Mouse (Mus musculus): ENCODE results near the gene Fam122a. TPM values are rescaled to one million over a fixed set of nuclear protein-coding genes. Genes with fewer than 3 reads are reported as not detected.

The Fam122a gene
- total and polyA plus RNA-seq, 2 experiments from 2014 or later, result 19.7 to 61.4 TPM

DNA sequence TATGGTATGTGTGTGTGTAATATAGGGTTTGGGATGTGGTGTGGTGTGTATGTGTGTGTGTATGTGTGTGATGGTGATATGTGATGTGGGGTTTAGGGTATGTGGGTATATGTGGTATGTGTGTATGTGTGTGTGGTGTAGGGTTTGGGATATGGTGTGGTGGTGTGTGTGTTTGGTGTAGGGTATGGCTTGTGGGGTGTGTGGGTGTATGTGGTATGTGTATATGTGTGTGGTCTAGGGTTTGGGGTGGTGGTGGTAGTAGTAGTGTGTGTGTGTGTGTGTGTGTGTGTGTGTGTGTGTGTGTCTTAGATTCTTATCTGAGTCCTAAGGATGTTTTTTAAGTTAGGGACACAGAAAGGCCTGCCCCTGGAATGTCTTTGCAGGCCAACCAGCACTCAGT lies 41.2 kb upstream of the Fam122a start:
- Histone ChIP-seq H3K36me3 (ENCODE audit: insufficient read depth, low read length) (no peaks in the 10 kb centered on the region), H3K9ac (replicated peaks; ENCODE audit: low read length, poor library complexity, severe bottlenecking) (no peak overlapping the region), H3K27me3 (ENCODE audit: insufficient read depth, low read length) (no peaks in the 10 kb centered on the region), H3K4me2 (ENCODE audit: low read depth, low read length, poor library complexity, severe bottlenecking) (no peak overlapping the region), H3K4me1 (ENCODE audit: insufficient read depth, low read length) (no peaks in the 10 kb centered on the region), H3K27ac (ENCODE audit: low read depth, low read length) (no peak overlapping the region), H3K9me3 (ENCODE audit: low read length) (no peaks in the 10 kb centered on the region), H3K4me3 (ENCODE audit: low read depth, low read length) (no peak overlapping the region)
- DNase-seq (ENCODE audit: low spot score) (no peak), ATAC-seq (ENCODE audit: low FRiP score) (0 out of 2 replicates have a peak, but pooled peaks have one; percentile 16)
- TF ChIP-seq CTCF (IDR thresholded peaks at IDR 0.05), result no peak

DNA sequence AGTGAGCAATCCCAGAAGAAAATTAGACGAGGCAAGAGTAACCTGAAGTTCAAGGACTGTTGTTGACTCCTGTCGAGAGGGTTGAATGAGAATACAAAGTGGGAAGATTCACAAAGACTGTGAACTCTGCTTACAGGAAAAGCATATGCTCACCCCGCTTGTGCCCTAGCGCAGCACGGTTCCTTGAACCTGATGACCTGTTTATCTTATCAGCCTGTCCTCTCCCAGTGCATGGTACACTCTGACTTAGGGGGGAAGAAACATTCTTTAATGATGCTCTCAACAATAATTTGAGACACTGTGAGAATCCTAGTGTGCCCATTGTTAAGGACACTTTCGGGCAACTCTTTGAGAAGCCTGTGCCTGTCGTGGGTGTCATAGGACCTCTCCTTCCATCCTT lies 39.9 kb upstream of the Fam122a start:
- Histone ChIP-seq H3K36me3 (ENCODE audit: insufficient read depth, low read length) (no peaks in the 10 kb centered on the region), H3K9ac (replicated peaks; ENCODE audit: low read length, poor library complexity, severe bottlenecking) (no peak overlapping the region), H3K4me2 (ENCODE audit: low read depth, low read length, poor library complexity, severe bottlenecking) (no peak overlapping the region), H3K4me3 (ENCODE audit: low read depth, low read length) (no peak overlapping the region), H3K9me3 (ENCODE audit: low read length) (no peaks in the 10 kb centered on the region), H3K27me3 (ENCODE audit: insufficient read depth, low read length) (no peaks in the 10 kb centered on the region), H3K27ac (ENCODE audit: low read depth, low read length) (no peak overlapping the region), H3K4me1 (ENCODE audit: insufficient read depth, low read length) (no peaks in the 10 kb centered on the region)
- WGBS, result 83% methylated on average over 7 of the region's 7 CpGs
- ATAC-seq (ENCODE audit: low FRiP score) (no peak), DNase-seq (ENCODE audit: low spot score) (no peak)
- no peak for TF ChIP-seq CTCF (IDR thresholded peaks at IDR 0.05)

DNA sequence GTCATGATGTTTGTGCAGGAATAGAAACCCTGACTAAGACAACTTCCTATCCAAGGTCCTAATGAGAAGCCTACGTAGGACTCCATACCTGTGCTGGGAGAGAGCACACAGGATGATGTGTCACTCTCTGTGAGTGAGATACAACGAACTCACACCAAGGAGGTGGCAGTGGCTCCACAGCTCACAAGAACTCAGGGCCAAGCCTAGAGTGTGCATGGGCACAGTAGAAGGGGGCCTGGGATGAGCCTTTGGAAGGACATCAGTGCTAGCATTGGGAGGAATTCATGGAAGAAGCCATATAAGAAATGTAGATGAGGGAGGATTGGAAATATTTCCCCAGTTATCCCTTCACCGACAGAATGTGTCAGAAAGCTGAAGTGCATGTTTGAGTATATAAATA lies 38.8 kb upstream of the Fam122a start:
- H3K36me3 ChIP-seq (ENCODE audit: insufficient read depth, low read length), result no peaks in the 10 kb centered on the region
- TF ChIP-seq CTCF (IDR thresholded peaks at IDR 0.05), result no peak

DNA sequence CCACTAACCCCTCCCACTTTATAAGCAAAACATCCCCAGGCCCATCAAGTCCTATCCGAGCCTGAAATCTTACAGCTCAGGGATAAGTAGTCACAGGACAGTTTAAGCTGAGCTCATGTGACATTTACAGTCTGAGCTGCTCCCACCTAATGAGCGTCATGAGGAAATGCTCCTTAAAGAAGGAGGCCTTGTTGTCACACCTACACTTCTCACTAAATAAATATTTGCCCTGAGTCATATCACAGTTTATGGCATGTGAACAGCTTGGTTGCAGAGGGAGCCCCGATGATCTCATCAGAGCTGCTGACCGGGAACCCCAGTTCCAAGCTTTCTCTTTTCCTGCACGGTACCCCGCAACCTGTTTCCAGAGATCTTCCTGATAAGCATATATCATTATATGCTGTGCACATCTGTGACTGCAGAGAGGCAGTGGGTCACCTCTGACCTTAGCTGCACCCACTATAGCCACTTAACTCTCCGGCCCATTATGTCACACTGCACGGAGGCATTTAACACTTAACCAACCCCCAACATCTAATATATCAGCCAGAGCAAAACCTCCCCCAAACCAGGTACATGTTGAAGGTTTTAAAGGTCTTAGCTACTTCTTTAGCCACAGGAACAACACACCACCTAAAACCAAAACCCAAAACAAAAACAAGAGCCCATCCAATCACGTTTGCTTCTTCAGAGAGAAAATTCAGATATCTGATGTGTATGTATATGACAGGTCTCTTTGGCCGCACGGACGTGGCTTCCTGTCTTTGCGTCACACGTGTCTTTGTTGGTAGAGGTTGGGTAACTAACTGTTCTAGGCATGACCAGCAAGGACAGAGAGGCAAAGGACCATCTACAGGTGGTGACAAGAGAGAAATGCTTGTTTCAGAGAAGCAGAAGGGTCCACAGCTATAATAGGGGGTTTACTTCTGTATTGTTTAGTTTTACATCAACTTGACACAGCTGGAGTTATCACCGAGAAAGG lies 37.8 kb upstream of the Fam122a start:
- H3K4me2 ChIP-seq (ENCODE audit: low read depth, low read length, poor library complexity, severe bottlenecking), result no peak overlapping the region
- H3K36me3 ChIP-seq (ENCODE audit: insufficient read depth, low read length), result no peaks in the 10 kb centered on the region
- no peak for ATAC-seq (ENCODE audit: low FRiP score)
- H3K9ac ChIP-seq (replicated peaks; ENCODE audit: low read length, poor library complexity, severe bottlenecking), result no peak overlapping the region
- H3K27me3 ChIP-seq (ENCODE audit: insufficient read depth, low read length), result no peaks in the 10 kb centered on the region
- no peak for DNase-seq (ENCODE audit: low spot score)
- no peak overlapping the region for H3K27ac ChIP-seq (ENCODE audit: low read depth, low read length)
- no peak for TF ChIP-seq CTCF (IDR thresholded peaks at IDR 0.05)
- no peaks in the 10 kb centered on the region for H3K9me3 ChIP-seq (ENCODE audit: low read length)
- H3K4me1 ChIP-seq (ENCODE audit: insufficient read depth, low read length), result no peaks in the 10 kb centered on the region
- H3K4me3 ChIP-seq (ENCODE audit: low read depth, low read length), result no peak overlapping the region
- WGBS, result 92% methylated on average over 15 of the region's 15 CpGs

More for the DNA sequence above, 38.8 kb upstream of the Fam122a start:
- no peak overlapping the region for H3K4me2 ChIP-seq (ENCODE audit: low read depth, low read length, poor library complexity, severe bottlenecking)
- no peak for ATAC-seq (ENCODE audit: low FRiP score)
- H3K9me3 ChIP-seq (ENCODE audit: low read length), result no peaks in the 10 kb centered on the region
- H3K27me3 ChIP-seq (ENCODE audit: insufficient read depth, low read length), result no peaks in the 10 kb centered on the region
- no peaks in the 10 kb centered on the region for H3K4me1 ChIP-seq (ENCODE audit: insufficient read depth, low read length)
- no peak overlapping the region for H3K27ac ChIP-seq (ENCODE audit: low read depth, low read length)
- DNase-seq (ENCODE audit: low spot score), result no peak
- H3K4me3 ChIP-seq (ENCODE audit: low read depth, low read length), result no peak overlapping the region
- H3K9ac ChIP-seq (replicated peaks; ENCODE audit: low read length, poor library complexity, severe bottlenecking), result no peak overlapping the region
- 95% methylated on average over 3 of the region's 3 CpGs for WGBS

DNA sequence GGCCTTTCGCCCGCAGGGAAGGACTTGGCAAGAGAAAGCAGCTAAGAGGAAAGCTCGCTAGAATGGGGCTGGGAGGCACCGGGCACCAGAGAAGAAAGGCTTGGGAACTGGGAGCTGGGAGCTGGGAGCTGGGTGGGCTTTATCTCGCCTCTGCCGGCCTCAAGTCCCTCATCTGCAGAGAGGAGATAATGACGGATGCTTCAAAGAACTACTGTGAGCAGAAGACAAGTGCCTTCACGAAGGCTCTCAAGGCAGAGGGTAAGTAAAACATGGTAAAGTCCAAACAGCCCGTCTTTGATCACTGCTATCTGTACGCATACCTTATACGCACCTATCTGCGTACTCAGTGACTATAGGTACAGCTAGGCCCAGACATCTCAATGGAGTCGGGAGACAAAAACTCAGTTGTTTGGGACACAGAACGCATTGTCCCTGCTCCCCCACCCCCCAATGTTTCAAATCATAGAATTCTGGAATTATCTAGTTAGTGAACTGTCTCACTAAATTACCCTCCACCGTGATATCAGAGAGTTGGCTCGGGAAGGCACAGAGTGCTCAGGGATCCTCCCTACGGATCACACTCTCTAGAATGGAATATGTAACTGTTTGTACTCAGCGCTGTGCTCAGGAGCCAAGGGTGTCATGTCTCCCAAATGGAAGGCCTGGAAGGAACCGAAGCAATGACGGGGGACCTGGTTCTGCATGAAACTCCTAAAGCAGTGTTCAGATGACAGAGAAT lies 36.1 kb upstream of the Fam122a start:
- Histone ChIP-seq H3K9ac (replicated peaks; ENCODE audit: low read length, poor library complexity, severe bottlenecking) (no peak overlapping the region), H3K9me3 (ENCODE audit: low read length) (no peaks in the 10 kb centered on the region), H3K27ac (ENCODE audit: low read depth, low read length) (no peak overlapping the region), H3K36me3 (ENCODE audit: insufficient read depth, low read length) (no peaks in the 10 kb centered on the region), H3K27me3 (ENCODE audit: insufficient read depth, low read length) (no peaks in the 10 kb centered on the region), H3K4me1 (ENCODE audit: insufficient read depth, low read length) (no peaks in the 10 kb centered on the region), H3K4me2 (ENCODE audit: low read depth, low read length, poor library complexity, severe bottlenecking) (no peak overlapping the region), H3K4me3 (ENCODE audit: low read depth, low read length) (no peak overlapping the region)
- no peak for TF ChIP-seq CTCF (IDR thresholded peaks at IDR 0.05)
- ATAC-seq (ENCODE audit: low FRiP score) (no peak), DNase-seq (ENCODE audit: low spot score) (no peak)
- 83% methylated on average over 20 of the region's 20 CpGs for WGBS

DNA sequence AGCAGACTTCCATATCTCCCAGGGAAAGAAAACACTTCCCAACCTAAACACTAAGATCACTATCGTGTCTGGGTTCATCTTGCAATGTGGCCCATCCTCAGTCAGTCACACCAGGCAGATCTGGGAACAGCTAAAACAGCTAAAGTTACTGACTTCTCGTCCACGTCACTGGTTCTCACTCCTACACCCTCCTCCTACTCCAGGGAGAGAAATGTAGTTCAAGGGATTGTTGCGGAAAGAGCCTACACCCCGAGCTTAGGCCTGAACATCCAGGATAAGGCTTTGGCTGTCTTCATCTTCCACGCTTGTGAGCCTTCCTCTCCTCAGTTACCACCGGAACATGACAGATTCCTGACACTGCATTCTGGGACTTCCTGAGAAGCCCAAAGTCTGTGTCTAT lies 34.8 kb upstream of the Fam122a start:
- Histone ChIP-seq H3K4me2 (ENCODE audit: low read depth, low read length, poor library complexity, severe bottlenecking) (no peak overlapping the region), H3K4me3 (ENCODE audit: low read depth, low read length) (no peak overlapping the region), H3K9ac (replicated peaks; ENCODE audit: low read length, poor library complexity, severe bottlenecking) (no peak overlapping the region), H3K36me3 (ENCODE audit: insufficient read depth, low read length) (no peaks in the 10 kb centered on the region), H3K4me1 (ENCODE audit: insufficient read depth, low read length) (no peaks in the 10 kb centered on the region), H3K27me3 (ENCODE audit: insufficient read depth, low read length) (no peaks in the 10 kb centered on the region), H3K9me3 (ENCODE audit: low read length) (no peaks in the 10 kb centered on the region), H3K27ac (ENCODE audit: low read depth, low read length) (no peak overlapping the region)
- ATAC-seq (ENCODE audit: low FRiP score) (no peak), DNase-seq (ENCODE audit: low spot score) (no peak)
- no peak for TF ChIP-seq CTCF (IDR thresholded peaks at IDR 0.05)
- 91% methylated on average over 7 of the region's 7 CpGs for WGBS

All from midbrain, postnatal 0 days (tissue).